Mouse (Mus musculus) layer of hippocampus, adult 9-11 months (tissue): ENCODE measurements around the gene Sptlc2.

Source experiments
- DNase-seq: peaks from one replicate; pipeline ENCODE4 v3.0.0; 2022

Gene Sptlc2

DNA sequence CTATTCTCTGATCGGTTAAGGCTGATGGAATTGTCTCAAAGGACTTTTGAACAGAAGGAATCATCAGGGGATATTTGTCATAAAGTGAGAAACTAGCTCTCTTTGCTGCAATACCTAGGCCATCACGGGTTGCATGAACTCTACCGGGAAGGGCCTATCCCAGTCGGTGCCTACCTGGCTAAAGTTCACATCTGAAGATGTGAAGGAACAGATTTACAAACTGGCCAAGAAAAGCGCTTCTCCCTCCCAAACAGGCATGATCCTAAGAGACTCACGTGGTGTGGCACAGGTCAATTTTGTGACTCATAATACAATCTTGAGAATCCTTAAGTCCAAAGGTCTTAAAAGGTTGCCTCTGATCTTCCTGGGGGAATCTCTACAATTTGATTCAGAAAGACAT lies 6.2 kb upstream of the Sptlc2 start:
- no peak for DNase-seq

DNA sequence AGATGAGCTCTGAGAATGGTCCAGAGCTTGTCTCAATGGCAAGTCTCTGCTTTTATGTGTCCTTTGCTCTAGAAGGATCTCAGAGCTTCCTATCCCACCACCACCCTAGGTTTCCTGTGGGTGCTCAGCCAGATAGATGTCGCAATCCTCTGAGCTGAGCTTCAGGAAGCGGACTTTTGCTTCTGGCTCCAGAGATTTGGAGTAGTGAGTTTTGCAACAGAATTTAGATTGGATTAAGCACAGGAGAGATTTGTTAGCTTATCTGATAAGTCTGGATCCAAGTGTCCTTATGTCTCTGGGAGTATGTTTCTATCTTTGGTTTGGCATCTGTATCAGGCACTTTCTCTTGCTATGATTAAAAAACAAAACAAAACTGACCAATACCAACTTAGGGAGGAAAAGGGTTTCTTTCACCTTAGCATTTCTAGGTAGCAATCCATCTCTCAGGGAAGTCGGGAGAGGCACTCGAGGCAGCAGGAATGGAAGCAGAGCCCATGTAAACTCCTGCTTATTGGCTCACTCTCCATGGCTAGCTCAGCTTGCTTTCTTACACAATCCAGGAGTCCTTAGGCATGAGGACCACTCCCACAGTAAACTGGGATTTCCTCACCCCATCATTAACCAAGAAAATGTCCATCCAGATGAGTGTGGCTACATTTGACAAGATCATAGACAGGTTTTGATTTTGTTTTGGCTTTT lies 5.4 kb upstream of the Sptlc2 start:
- no peak for DNase-seq

- DNase-seq, result no peak
These were observed 3.2 kb upstream of the Sptlc2 start for GRCm38 (mm10) chr12:87391355-87391754.

DNA sequence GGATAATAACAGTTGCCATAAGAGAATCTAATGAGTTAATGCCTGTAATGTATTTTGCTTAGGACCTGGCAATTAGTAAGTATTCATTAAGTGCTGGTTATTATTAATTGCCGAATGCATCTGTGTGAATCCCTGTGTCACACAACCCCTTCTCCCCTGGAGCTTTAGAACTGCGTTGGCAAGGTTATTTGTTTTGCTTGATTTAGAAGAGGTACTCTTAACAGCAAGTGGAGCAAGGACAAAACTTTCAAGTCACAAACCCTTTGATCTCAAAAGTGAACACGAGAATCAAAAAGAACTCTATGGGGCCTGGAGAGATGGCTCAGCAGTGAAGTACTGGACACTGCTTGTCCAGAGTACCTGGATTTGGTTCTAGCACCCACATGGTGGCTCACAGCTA lies 1.1 kb upstream of the Sptlc2 start:
- no peak for DNase-seq

DNA sequence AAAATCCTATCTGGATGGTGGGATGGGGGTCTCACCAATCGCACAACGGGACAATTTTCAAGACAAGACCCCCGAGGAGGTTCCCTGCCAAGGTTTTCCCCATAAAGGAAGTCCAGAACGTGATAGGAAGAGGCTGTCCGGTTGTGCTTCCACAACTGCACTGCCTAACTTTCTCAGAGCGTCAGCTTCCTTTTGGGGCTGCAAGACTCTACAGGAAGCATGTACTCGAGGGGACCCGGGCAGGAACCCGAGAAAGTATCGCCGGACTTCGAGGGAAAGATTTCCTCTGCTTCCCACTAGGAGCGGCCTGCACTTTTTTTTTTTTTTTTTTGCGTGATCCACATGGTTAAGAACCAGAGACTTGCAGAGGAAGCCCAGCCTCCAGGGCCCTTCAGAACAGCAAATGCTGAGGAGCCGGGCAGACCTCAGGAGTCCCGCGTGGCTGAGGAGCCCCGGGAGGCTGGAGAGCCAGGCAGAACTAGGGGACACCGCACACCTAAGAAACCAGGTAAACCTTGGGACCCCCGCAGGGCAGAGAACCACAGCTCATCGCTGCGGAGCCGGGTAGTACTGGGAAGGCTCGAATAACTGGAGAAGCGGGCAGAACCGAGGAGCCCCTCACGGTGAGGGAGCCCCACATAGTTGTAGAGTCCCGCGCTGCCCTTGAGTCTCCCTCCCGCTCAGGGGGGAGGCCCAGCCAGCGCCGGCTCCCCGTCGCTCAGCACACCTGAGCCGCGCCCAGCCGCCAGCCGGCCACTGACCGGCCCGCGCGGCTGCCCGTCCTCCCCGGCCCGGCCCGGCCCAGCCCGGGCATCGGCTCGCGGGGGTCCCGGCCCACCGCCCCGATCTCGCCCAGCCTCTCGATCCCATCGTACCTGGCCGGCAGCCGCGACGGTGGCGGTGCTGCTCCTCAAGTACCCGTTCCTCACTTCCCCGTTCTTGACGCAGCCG lies 709 bp downstream of the Sptlc2 start:
- DNase-seq, result peak; percentile 31

GRCm38 (mm10) chr12:87385051-87385450 lies 3.1 kb downstream of the Sptlc2 start:
- no peak for DNase-seq

- no peak for DNase-seq
These were observed 6.8 kb downstream of the Sptlc2 start for GRCm38 (mm10) chr12:87381380-87381682.

- DNase-seq, result no peak
These were observed 7.4 kb downstream of the Sptlc2 start for GRCm38 (mm10) chr12:87380586-87381379.

- no peak for DNase-seq
These were observed 8.7 kb downstream of the Sptlc2 start for GRCm38 (mm10) chr12:87379496-87379895.

DNA sequence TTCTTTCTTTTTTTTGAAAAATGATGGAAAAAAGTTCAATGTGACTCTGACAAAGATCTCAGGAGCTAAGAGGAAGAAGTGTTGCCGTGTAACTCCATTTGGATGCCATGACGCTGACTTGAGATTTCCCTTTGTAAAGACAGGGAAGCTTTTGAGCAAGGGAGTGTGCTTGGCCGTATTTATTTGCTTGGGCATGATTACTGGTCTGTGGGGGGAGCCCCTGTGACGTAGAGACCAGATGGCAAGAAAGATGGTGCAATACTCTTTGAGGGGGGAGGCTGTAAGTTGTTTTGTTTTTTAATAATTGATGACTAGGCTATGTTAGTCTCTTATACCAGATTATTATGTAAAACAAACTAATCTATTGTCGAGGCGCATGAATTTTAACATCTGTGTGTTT lies 14.0 kb downstream of the Sptlc2 start:
- DNase-seq, result no peak

DNA sequence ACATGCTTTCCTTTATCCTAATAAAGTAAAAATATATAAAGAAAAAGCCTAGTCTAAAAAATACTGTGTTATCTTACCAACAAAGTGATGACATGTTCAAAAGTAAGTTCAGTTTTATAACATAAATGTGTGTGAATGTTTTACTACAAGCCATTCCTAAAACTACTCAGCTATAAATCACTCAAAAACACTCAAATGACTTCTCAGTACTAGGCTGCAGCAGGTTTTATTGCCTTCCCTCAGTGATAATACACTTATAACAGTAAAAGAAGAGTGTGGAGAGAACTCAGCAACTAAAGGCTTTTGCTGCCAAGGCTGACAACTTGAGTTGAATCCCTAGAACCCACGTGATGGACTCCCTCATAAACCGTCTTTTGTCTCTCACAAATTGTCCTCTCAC lies 18.8 kb downstream of the Sptlc2 start:
- DNase-seq, result no peak

GRCm38 (mm10) chr12:87368092-87368491 lies 20.1 kb downstream of the Sptlc2 start:
- no peak for DNase-seq

DNA sequence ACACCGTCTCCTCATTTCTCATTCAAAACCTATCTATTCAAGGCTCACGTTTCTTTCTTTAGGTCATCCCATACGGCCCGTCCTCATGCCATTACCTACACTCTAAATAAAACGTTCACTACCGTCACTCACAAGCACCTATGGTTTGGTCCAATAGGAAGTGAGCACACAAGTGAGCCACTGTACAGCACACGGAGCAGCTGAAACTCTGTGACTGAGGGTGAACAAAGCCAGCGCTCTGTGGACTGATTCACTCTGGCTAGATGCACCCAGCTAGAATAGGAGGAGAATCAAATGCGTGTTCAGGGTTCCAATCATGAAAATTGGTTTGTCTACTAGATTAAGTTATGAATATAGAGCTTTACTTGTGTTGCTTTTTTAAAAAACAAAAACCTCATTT lies 22.5 kb downstream of the Sptlc2 start:
- no peak for DNase-seq

GRCm38 (mm10) chr12:87362111-87362510 lies 26.0 kb downstream of the Sptlc2 start:
- no peak for DNase-seq

GRCm38 (mm10) chr12:87348029-87348428 lies 40.1 kb downstream of the Sptlc2 start:
- no peak for DNase-seq

DNA sequence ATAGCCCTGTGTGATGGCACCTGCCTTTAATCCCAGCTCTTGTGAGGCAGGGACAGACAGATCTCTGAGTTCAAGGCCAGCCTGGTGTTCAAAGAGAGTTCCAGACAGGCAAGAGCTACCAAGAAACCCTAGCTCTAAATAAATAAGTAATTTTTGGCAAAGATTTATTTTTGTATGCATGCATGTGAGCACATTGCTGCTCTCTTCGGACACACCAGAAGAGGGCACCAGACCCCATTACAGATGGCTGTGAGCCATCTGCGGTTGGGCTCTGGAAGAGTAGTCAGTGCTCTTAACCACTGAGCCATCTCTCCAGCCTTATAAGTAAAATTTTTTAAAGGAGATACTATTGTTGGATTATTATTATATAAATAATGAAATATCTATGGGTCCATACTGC lies 40.6 kb downstream of the Sptlc2 start:
- DNase-seq, result no peak

- DNase-seq, result no peak
These were observed 45.0 kb downstream of the Sptlc2 start for GRCm38 (mm10) chr12:87343084-87343605.

- DNase-seq, result no peak
These were observed 50.1 kb downstream of the Sptlc2 start for GRCm38 (mm10) chr12:87338082-87338481.

GRCm38 (mm10) chr12:87334886-87335285 lies 53.3 kb downstream of the Sptlc2 start:
- DNase-seq, result no peak

DNA sequence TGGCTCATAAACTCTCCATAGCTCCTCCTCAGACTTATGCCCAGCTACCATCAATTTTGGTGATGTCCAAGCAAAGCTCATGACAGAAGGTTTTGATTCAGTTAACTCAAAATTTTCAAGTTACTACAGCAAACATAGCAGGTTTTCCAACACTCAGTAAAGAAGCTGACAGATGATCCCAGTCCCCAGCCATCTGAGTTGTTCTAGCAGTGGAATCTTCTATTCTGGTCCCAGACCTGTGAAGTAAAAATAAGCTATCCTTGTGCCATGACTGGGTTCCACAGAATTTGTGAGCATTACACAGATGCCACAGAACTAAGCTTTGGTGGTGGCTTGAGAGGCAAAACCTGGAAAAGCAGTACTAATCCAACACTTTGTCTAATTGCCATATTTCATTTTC lies 54.4 kb downstream of the Sptlc2 start:
- peak; percentile 45 for DNase-seq

- DNase-seq, result no peak
These were observed 55.6 kb downstream of the Sptlc2 start for GRCm38 (mm10) chr12:87332511-87332910.

DNA sequence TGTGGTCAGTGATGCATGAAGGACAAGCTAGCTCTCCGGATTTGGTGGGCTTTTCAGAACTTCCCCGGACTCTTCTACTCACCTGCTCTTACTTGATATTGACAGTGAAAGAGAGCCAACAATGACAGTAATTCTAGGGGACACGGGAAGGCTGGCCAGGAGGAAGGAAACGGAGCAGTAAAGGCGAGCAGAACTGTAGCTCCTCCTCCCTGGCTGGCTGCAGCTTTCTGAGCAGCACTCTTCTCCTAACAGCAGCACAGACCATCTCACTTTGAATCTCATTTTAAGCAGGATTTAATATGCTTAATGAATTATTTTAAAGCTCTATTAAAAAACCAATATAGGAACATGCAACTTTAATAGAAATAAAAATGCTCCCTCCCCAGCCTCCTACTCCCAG lies 56.2 kb downstream of the Sptlc2 start:
- DNase-seq, result no peak

DNA sequence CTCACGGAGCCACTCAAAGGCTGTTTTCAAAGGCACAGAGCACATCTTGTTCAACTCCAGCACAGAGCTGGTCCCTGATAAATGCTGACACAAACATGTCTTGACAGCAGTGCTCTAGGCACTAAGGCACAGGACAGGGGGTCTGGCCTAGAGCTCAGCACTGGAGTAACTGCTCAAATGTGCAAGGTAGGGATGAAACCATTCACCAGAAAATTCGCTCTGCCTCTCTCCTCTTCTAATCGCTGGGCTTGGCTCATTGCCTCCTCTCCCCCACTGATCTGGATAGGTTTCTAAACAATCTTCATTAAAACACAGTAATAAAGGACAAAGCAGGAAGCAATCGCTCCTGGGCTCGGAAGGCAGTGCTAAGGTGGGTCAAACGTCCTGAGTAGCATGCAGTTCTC lies 57.1 kb downstream of the Sptlc2 start:
- DNase-seq, result no peak
